Mouse (Mus musculus) bone marrow macrophage, adult 2 months (primary cell): ENCODE data around the gene Gse1.

Experiments used
- CTCF ChIP-seq: IDR thresholded peaks from 2 replicates; pipeline ENCODE4 v1.5.1; 2012; ENCODE audit warnings: low read depth, mild to moderate bottlenecking, low read length, moderate library complexity
- POLR2A ChIP-seq: IDR thresholded peaks from 2 replicates; pipeline ENCODE4 v1.6.1; 2012; ENCODE audit warnings: mild to moderate bottlenecking, low read depth, low read length, borderline replicate concordance

DNA sequence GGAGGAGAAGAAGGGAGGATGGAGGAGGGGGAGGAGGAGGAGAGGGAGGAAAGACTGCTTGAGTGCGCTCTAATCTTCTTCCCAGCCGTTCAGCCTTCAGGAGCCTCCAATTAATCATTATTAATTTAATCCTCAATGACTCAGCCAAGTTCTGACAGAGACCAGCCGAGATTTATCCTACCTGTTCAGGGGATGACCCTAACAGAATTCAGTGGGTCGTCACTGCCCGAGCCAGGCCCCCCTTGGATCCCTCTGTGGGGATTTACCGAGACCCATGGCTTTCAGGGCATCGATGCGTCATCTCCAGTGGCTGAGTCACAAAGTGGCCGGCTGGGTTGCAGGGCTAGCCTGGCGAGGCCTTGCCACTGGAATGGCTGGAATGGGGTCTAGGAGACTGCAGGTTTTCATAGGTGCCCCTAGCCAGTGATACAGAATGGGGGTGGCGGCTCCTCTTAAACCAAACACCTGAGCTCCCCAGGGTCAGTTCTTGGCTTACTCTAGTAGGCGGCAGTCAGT, 90.3 kb downstream of the Gse1 start:
- TF ChIP-seq CTCF (no peak), POLR2A (no peak)
